Mouse (Mus musculus) embryonic facial prominence, embryonic 13.5 days (tissue): ENCODE results near the gene Aagab. TPM values are rescaled to one million over a fixed set of nuclear protein-coding genes. Genes with fewer than 3 reads are reported as not detected.

ENCODE experiments used
- ATAC-seq: fragments of 200-750 bp; cut with Nextera tagmentation; 2 replicates; pipeline ENCODE4 v1.8.0; 2017; ENCODE audit warnings: low read depth; ENCODE audit not compliant: insufficient number of reproducible peaks, insufficient read depth, low FRiP score, low TSS enrichment
- H3K27ac ChIP-seq: fragments of 300-500 bp; sonication (generic); 2 replicates; pipeline ENCODE4 v1.5.1; 2015; ENCODE audit warnings: moderate library complexity, mild to moderate bottlenecking, inconsistent platforms
- H3K27me3 ChIP-seq: fragments of 300-500 bp; sonication (generic); 2 replicates; pipeline ENCODE4 v1.6.1; 2015; ENCODE audit warnings: mild to moderate bottlenecking, inconsistent platforms
- H3K36me3 ChIP-seq: fragments of 300-500 bp; sonication (generic); 2 replicates; pipeline ENCODE4 v1.6.1; 2015; ENCODE audit warnings: mild to moderate bottlenecking, inconsistent platforms
- H3K4me1 ChIP-seq: fragments of 300-500 bp; sonication (generic); 2 replicates; pipeline ENCODE4 v1.6.1; 2015; ENCODE audit warnings: inconsistent platforms
- H3K4me2 ChIP-seq: fragments of 300-500 bp; sonication (generic); 2 replicates; pipeline ENCODE4 v1.6.1; 2015; ENCODE audit warnings: moderate library complexity, mild to moderate bottlenecking, inconsistent platforms
- H3K4me3 ChIP-seq: fragments of 300-500 bp; sonication (generic); 2 replicates; pipeline ENCODE4 v1.5.1; 2015; ENCODE audit warnings: mild to moderate bottlenecking, inconsistent platforms
- H3K9ac ChIP-seq: fragments of 300-500 bp; sonication (generic); 2 replicates; pipeline ENCODE4 v1.6.1; 2015; ENCODE audit warnings: mild to moderate bottlenecking, inconsistent platforms
- H3K9me3 ChIP-seq: fragments of 300-500 bp; sonication (generic); 2 replicates; pipeline ENCODE4 v1.6.1; 2016; ENCODE audit warnings: inconsistent platforms
- WGBS: fragments of 180-500 bp; shearing (Covaris S2); methylation state at CpG from one replicate; pipeline ENCODE4 v1.1.7; 2015; ENCODE audit warnings: mixed read lengths; 5-methylcytosine and 5-hydroxymethylcytosine counted together
- polyA plus RNA-seq: library from polyadenylated mRNA; unstranded; fragments of >200 nt; fragmentation: Nextera tagmentation; extraction: Ambion mirVana; gene quantifications from 2 replicates; pipeline ENCODE4 v1.2.1, GENCODE M21; 2015

Aagab gene
- polyA plus RNA-seq, 1 experiment from 2014 or later, result 28.9 TPM

- no peak overlapping the region for H3K4me2 ChIP-seq
- no peak for ATAC-seq
- H3K4me1 ChIP-seq, result peaks cover 38% of the 10 kb centered on the region
- 82% methylated on average over 1 of the region's 1 CpGs for WGBS
- H3K9ac ChIP-seq, result no peak overlapping the region
- H3K4me3 ChIP-seq, result no peak overlapping the region
- H3K27ac ChIP-seq, result no peak overlapping the region; the same call in 1 of the 2 replicates
- no peaks in the 10 kb centered on the region for H3K9me3 ChIP-seq
- H3K36me3 ChIP-seq, result 0 out of 2 replicates have a peak, but pooled peaks cover 4% of the 10 kb centered on the region
- no peaks in the 10 kb centered on the region for H3K27me3 ChIP-seq
Observed at GRCm38 (mm10) chr9:63678076-63678475, 75.6 kb downstream of the Aagab start.

GRCm38 (mm10) chr9:63682301-63682700 is 79.8 kb downstream of the Aagab start:
- ATAC-seq, result no peak
- Histone ChIP-seq H3K9ac (no peak overlapping the region), H3K9me3 (no peaks in the 10 kb centered on the region), H3K27me3 (no peaks in the 10 kb centered on the region), H3K36me3 (0 out of 2 replicates have a peak, but pooled peaks cover 5% of the 10 kb centered on the region), H3K4me2 (no peak overlapping the region), H3K27ac (no peak overlapping the region), H3K4me1 (peaks cover 29% of the 10 kb centered on the region), H3K4me3 (no peak overlapping the region)
- 81% methylated on average over 9 of the region's 9 CpGs for WGBS

- 87% methylated on average over 2 of the region's 2 CpGs for WGBS
- Histone ChIP-seq H3K9ac (no peak overlapping the region), H3K4me3 (no peak overlapping the region), H3K4me2 (no peak overlapping the region), H3K27ac (no peak overlapping the region), H3K36me3 (0 out of 2 replicates have a peak, but pooled peaks cover 5% of the 10 kb centered on the region), H3K9me3 (no peaks in the 10 kb centered on the region), H3K4me1 (peaks cover 28% of the 10 kb centered on the region), H3K27me3 (no peaks in the 10 kb centered on the region)
- ATAC-seq, result no peak
Observed at GRCm38 (mm10) chr9:63682943-63683342, 80.5 kb downstream of the Aagab start.

- Histone ChIP-seq H3K4me1 (peaks cover 18% of the 10 kb centered on the region), H3K4me3 (no peak overlapping the region), H3K9ac (no peak overlapping the region), H3K27ac (no peak overlapping the region), H3K36me3 (0 out of 2 replicates have a peak, but pooled peaks cover 9% of the 10 kb centered on the region), H3K4me2 (no peak overlapping the region), H3K27me3 (no peaks in the 10 kb centered on the region), H3K9me3 (no peaks in the 10 kb centered on the region)
- ATAC-seq, result no peak
- WGBS, result 93% methylated on average over 6 of the region's 6 CpGs
Observed at GRCm38 (mm10) chr9:63684277-63684676, 81.8 kb downstream of the Aagab start.

GRCm38 (mm10) chr9:63685352-63685751 is 82.9 kb downstream of the Aagab start:
- Histone ChIP-seq H3K4me3 (no peak overlapping the region), H3K9ac (no peak overlapping the region), H3K27me3 (no peaks in the 10 kb centered on the region), H3K27ac (no peak overlapping the region), H3K4me2 (no peak overlapping the region), H3K9me3 (no peaks in the 10 kb centered on the region), H3K4me1 (peaks cover 17% of the 10 kb centered on the region), H3K36me3 (peaks cover 13% of the 10 kb centered on the region; the same call in 1 of the 2 replicates)
- ATAC-seq, result no peak
- WGBS, result 80% methylated on average over 5 of the region's 5 CpGs

- H3K27me3 ChIP-seq, result no peaks in the 10 kb centered on the region
- H3K9me3 ChIP-seq, result no peaks in the 10 kb centered on the region
- no peak overlapping the region for H3K4me2 ChIP-seq
- H3K36me3 ChIP-seq, result peaks cover 14% of the 10 kb centered on the region; the same call in 1 of the 2 replicates
- H3K27ac ChIP-seq, result no peak overlapping the region
- H3K9ac ChIP-seq, result no peak overlapping the region
- H3K4me1 ChIP-seq, result peaks cover 18% of the 10 kb centered on the region
- WGBS, result 79% methylated on average over 7 of the region's 7 CpGs
- H3K4me3 ChIP-seq, result no peak overlapping the region
- no peak for ATAC-seq
Observed at GRCm38 (mm10) chr9:63687413-63688015, 85.1 kb downstream of the Aagab start.

- Histone ChIP-seq H3K27ac (no peak overlapping the region), H3K36me3 (peaks cover 14% of the 10 kb centered on the region; the same call in 1 of the 2 replicates), H3K4me1 (peaks cover 17% of the 10 kb centered on the region), H3K9ac (no peak overlapping the region), H3K27me3 (no peaks in the 10 kb centered on the region), H3K4me3 (no peak overlapping the region), H3K9me3 (no peaks in the 10 kb centered on the region), H3K4me2 (no peak overlapping the region)
- 100% methylated on average over 1 of the region's 1 CpGs for WGBS
- ATAC-seq, result no peak
Observed at GRCm38 (mm10) chr9:63690511-63690910, 88.1 kb downstream of the Aagab start.

GRCm38 (mm10) chr9:63691960-63692359 is 89.5 kb downstream of the Aagab start:
- Histone ChIP-seq H3K27ac (no peak overlapping the region), H3K4me3 (no peak overlapping the region)
- ATAC-seq, result no peak

More at GRCm38 (mm10) chr9:63691960-63692359, 89.5 kb downstream of the Aagab start:
- no peak overlapping the region for H3K9ac ChIP-seq
- no peaks in the 10 kb centered on the region for H3K9me3 ChIP-seq
- no peaks in the 10 kb centered on the region for H3K27me3 ChIP-seq
- 54% methylated on average over 2 of the region's 2 CpGs for WGBS
- no peak overlapping the region for H3K4me2 ChIP-seq
- peaks cover 9% of the 10 kb centered on the region; the same call in 1 of the 2 replicates for H3K36me3 ChIP-seq
- H3K4me1 ChIP-seq, result peaks cover 29% of the 10 kb centered on the region

Other genes starting within 250 kb of the Aagab start
- gene Map2k5, start 224.8 kb upstream of the Aagab start, polyA plus RNA-seq, result 37.8 and 40.4 TPM in 2 replicates
- 34.6 and 37.8 TPM in 2 replicates for gene 2300009A05Rik, start 203.4 kb upstream of the Aagab start, polyA plus RNA-seq
- gene Iqch, start 167 bp upstream of the Aagab start, polyA plus RNA-seq, result 0.10 TPM in 1 of 2 replicates, not detected in the other
- gene Smad3, start 155.3 kb downstream of the Aagab start, polyA plus RNA-seq, result 29.8 and 30.9 TPM in 2 replicates